8 mouse cellular contexts compared by ENCODE assay signal in genomic region chr13:53948056-53948455, GRCm38 (mm10).
DNase-seq lines count a peak whose midpoint lies in the region; ATAC-seq and TF ChIP-seq lines count a peak whose summit lies in the region.

No protein-coding gene starts in this region.

- H3K36me3 ChIP-seq in lung, embryonic 14.5 days (ENCODE audit: insufficient read depth), result no peaks in the 10 kb centered on the region
- no peaks in the 10 kb centered on the region for H3K36me3 ChIP-seq in neural tube, embryonic 11.5 days (ENCODE audit: control insufficient read depth, insufficient read depth, low read length)

- TF ChIP-seq POLR2A in brain, embryonic 14.5 days (IDR thresholded peaks at IDR 0.05; ENCODE audit: borderline replicate concordance, extremely low read depth, insufficient read depth, insufficient read length, poor library complexity, severe bottlenecking), result no peak

- no peak overlapping the region for H3K27ac ChIP-seq in lung, embryonic 14.5 days (ENCODE audit: low read depth)
- H3K27ac ChIP-seq in neural tube, embryonic 11.5 days (ENCODE audit: low read depth, low read length), result no peak overlapping the region

- 0% methylated on average over 4 of the region's 4 CpGs for WGBS in lung, embryonic 14.5 days
- 7% methylated on average over 4 of the region's 4 CpGs for WGBS in neural tube, embryonic 11.5 days

- peak; percentile 8 for DNase-seq in gastrocnemius, postnatal 10 days
- DNase-seq in gastrocnemius, postnatal 25 days, result no peak
- peak; percentile 90 for DNase-seq in lung, embryonic 14.5 days
- DNase-seq in lung, postnatal 14 days, result no peak
- peak; percentile 44 for DNase-seq in brain, embryonic 14.5 days (ENCODE audit: low read depth)
- DNase-seq in neural tube, embryonic 11.5 days (ENCODE audit: low spot score), result peak; percentile 51
- DNase-seq in spleen, postnatal 4 days (ENCODE audit: low spot score in 2 of 2), result no peak

- H3K4me3 ChIP-seq in lung, embryonic 14.5 days (ENCODE audit: low read depth, low read length), result no peak overlapping the region
- H3K4me3 ChIP-seq in neural tube, embryonic 11.5 days (ENCODE audit: low read depth, low read length), result no peak overlapping the region

- no peaks in the 10 kb centered on the region for H3K4me1 ChIP-seq in lung, embryonic 14.5 days (ENCODE audit: insufficient read depth)
- H3K4me1 ChIP-seq in neural tube, embryonic 11.5 days (ENCODE audit: control insufficient read depth, insufficient read depth, low read length), result no peaks in the 10 kb centered on the region

- TF ChIP-seq CTCF in lung, embryonic 14.5 days (IDR thresholded peaks at IDR 0.05; ENCODE audit: low read depth), result no peak
- TF ChIP-seq CTCF in brain, embryonic 14.5 days (IDR thresholded peaks at IDR 0.05; ENCODE audit: borderline replicate concordance, extremely low read depth, insufficient read depth, insufficient read length), result no peak

- no peaks in the 10 kb centered on the region for H3K27me3 ChIP-seq in lung, embryonic 14.5 days (ENCODE audit: insufficient read depth, low read length)
- H3K27me3 ChIP-seq in neural tube, embryonic 11.5 days (ENCODE audit: control insufficient read depth, insufficient read depth, low read length), result no peaks in the 10 kb centered on the region

- no peaks in the 10 kb centered on the region for H3K9me3 ChIP-seq in lung, embryonic 14.5 days (ENCODE audit: low read depth, low read length)
- no peaks in the 10 kb centered on the region for H3K9me3 ChIP-seq in neural tube, embryonic 11.5 days (ENCODE audit: control insufficient read depth, low read length)

- ATAC-seq in lung, embryonic 14.5 days (ENCODE audit: insufficient read depth), result no peak
- no peak for ATAC-seq in neural tube, embryonic 11.5 days (ENCODE audit: insufficient read depth, low FRiP score, low TSS enrichment)
- ATAC-seq in inflammation-experienced regulatory T-cells, adult 6 months, result no peak

- no peak overlapping the region for H3K9ac ChIP-seq in lung, embryonic 14.5 days
- no peak overlapping the region for H3K9ac ChIP-seq in neural tube, embryonic 11.5 days (ENCODE audit: low read length)

- no peak overlapping the region for H3K4me2 ChIP-seq in lung, embryonic 14.5 days
- H3K4me2 ChIP-seq in neural tube, embryonic 11.5 days (ENCODE audit: low read depth), result no peak overlapping the region

Comparison
In these comparisons a context has a peak if more than half of its experiments do, and no peak if none do; other contexts are left out.
1. DNase-seq: peak in gastrocnemius, postnatal 10 days (single experiment), lung, embryonic 14.5 days (single experiment), brain, embryonic 14.5 days (single experiment) and neural tube, embryonic 11.5 days (single experiment); none in gastrocnemius, postnatal 25 days (single experiment), lung, postnatal 14 days (single experiment) and spleen, postnatal 4 days (0 of 2).